Mouse (Mus musculus): ENCODE data around the gene Rab38. TPM values are rescaled to one million over a fixed set of nuclear protein-coding genes. Genes with fewer than 3 reads are reported as not detected.

The Rab38 gene
- polyA plus RNA-seq, 1 experiment from 2014 or later = 6.4 TPM

GRCm38 (mm10) chr7:88482628-88483027 lies 52.6 kb downstream of the Rab38 start:
- no peaks in the 10 kb centered on the region for H3K9me3 ChIP-seq (ENCODE audit: control insufficient read depth, low read length)
- H3K4me2 ChIP-seq = no peak overlapping the region
- no peak for ATAC-seq (replicated peaks; ENCODE audit: low FRiP score)
- H3K27me3 ChIP-seq (replicated peaks; ENCODE audit: control insufficient read depth, insufficient read depth, low read length) = no peaks in the 10 kb centered on the region
- 71% methylated on average over 7 of the region's 7 CpGs for WGBS
- DNase-seq (ENCODE audit: low spot score) = no peak
- H3K36me3 ChIP-seq (ENCODE audit: control insufficient read depth, insufficient read depth, low read length) = no peaks in the 10 kb centered on the region
- no peak overlapping the region for H3K27ac ChIP-seq (ENCODE audit: low read depth, low read length)
- H3K9ac ChIP-seq (ENCODE audit: low read depth, low read length) = no peak overlapping the region
- no peak overlapping the region for H3K4me3 ChIP-seq (ENCODE audit: low read depth, low read length)
- no peaks in the 10 kb centered on the region for H3K4me1 ChIP-seq (replicated peaks; ENCODE audit: control insufficient read depth, insufficient read depth, low read length)

- H3K4me3 ChIP-seq (ENCODE audit: low read depth, low read length) = no peak overlapping the region
- 59% methylated on average over 2 of the region's 2 CpGs for WGBS
- no peaks in the 10 kb centered on the region for H3K4me1 ChIP-seq (replicated peaks; ENCODE audit: control insufficient read depth, insufficient read depth, low read length)
- H3K36me3 ChIP-seq (ENCODE audit: control insufficient read depth, insufficient read depth, low read length) = no peaks in the 10 kb centered on the region
- ATAC-seq (replicated peaks; ENCODE audit: low FRiP score) (no peak), DNase-seq (ENCODE audit: low spot score) (no peak)
- no peaks in the 10 kb centered on the region for H3K9me3 ChIP-seq (ENCODE audit: control insufficient read depth, low read length)
- no peak overlapping the region for H3K9ac ChIP-seq (ENCODE audit: low read depth, low read length)
- no peak overlapping the region for H3K4me2 ChIP-seq
- no peak overlapping the region for H3K27ac ChIP-seq (ENCODE audit: low read depth, low read length)
- H3K27me3 ChIP-seq (replicated peaks; ENCODE audit: control insufficient read depth, insufficient read depth, low read length) = no peaks in the 10 kb centered on the region
Measured at GRCm38 (mm10) chr7:88491020-88491419, 60.9 kb downstream of the Rab38 start.

DNA sequence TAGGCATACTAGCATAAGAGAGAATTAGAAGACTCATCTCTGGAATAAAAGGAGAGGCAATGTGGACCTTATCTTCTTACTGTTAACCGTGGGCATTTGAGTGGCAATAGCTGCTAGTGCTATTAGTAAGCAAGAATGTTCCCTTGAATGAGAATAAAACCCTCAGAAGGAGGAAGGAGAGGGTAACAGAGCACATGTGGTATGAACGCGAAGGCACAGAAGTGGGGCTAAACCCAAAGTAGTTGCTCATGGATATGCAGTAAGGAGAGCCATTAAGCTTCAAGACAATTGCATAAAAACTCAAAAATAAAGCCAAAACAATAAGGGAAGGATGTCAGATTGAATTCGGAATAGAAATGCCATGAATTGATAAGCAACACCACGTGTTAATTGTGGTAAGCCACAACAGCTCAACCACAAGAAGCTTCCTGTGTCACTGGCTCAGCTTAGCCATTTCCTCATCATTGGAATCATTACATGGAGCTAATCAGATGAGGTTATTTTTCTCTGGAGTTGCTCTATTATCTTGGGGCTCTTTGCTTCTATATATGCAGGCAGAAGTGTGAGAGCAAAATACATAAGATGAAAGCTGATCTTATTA lies 72.2 kb downstream of the Rab38 start:
- Histone ChIP-seq H3K4me2 (no peak overlapping the region), H3K27me3 (replicated peaks; ENCODE audit: control insufficient read depth, insufficient read depth, low read length) (no peaks in the 10 kb centered on the region), H3K9me3 (ENCODE audit: control insufficient read depth, low read length) (no peaks in the 10 kb centered on the region), H3K27ac (ENCODE audit: low read depth, low read length) (no peak overlapping the region), H3K36me3 (ENCODE audit: control insufficient read depth, insufficient read depth, low read length) (no peaks in the 10 kb centered on the region), H3K9ac (ENCODE audit: low read depth, low read length) (no peak overlapping the region), H3K4me1 (replicated peaks; ENCODE audit: control insufficient read depth, insufficient read depth, low read length) (no peaks in the 10 kb centered on the region), H3K4me3 (ENCODE audit: low read depth, low read length) (no peak overlapping the region)
- 49% methylated on average over 5 of the region's 5 CpGs for WGBS
- ATAC-seq (replicated peaks; ENCODE audit: low FRiP score) = no peak
- DNase-seq (ENCODE audit: low spot score) = no peak

GRCm38 (mm10) chr7:88509748-88510147 lies 79.7 kb downstream of the Rab38 start:
- Histone ChIP-seq H3K36me3 (ENCODE audit: control insufficient read depth, insufficient read depth, low read length) (no peaks in the 10 kb centered on the region), H3K9me3 (ENCODE audit: control insufficient read depth, low read length) (no peaks in the 10 kb centered on the region), H3K4me1 (replicated peaks; ENCODE audit: control insufficient read depth, insufficient read depth, low read length) (no peaks in the 10 kb centered on the region), H3K27me3 (replicated peaks; ENCODE audit: control insufficient read depth, insufficient read depth, low read length) (no peaks in the 10 kb centered on the region), H3K9ac (ENCODE audit: low read depth, low read length) (no peak overlapping the region), H3K4me2 (no peak overlapping the region), H3K27ac (ENCODE audit: low read depth, low read length) (no peak overlapping the region), H3K4me3 (ENCODE audit: low read depth, low read length) (no peak overlapping the region)
- DNase-seq (ENCODE audit: low spot score) (no peak), ATAC-seq (replicated peaks; ENCODE audit: low FRiP score) (no peak)
- WGBS = 68% methylated on average over 2 of the region's 2 CpGs

- Histone ChIP-seq H3K36me3 (ENCODE audit: control insufficient read depth, insufficient read depth, low read length) (no peaks in the 10 kb centered on the region), H3K9ac (ENCODE audit: low read depth, low read length) (no peak overlapping the region), H3K4me2 (no peak overlapping the region), H3K4me3 (ENCODE audit: low read depth, low read length) (no peak overlapping the region), H3K27me3 (replicated peaks; ENCODE audit: control insufficient read depth, insufficient read depth, low read length) (no peaks in the 10 kb centered on the region), H3K4me1 (replicated peaks; ENCODE audit: control insufficient read depth, insufficient read depth, low read length) (no peaks in the 10 kb centered on the region), H3K9me3 (ENCODE audit: control insufficient read depth, low read length) (no peaks in the 10 kb centered on the region), H3K27ac (ENCODE audit: low read depth, low read length) (no peak overlapping the region)
- ATAC-seq (replicated peaks; ENCODE audit: low FRiP score) (no peak), DNase-seq (ENCODE audit: low spot score) (no peak)
- WGBS = 73% methylated on average over 1 of the region's 1 CpGs
Measured at GRCm38 (mm10) chr7:88522481-88522880, 92.4 kb downstream of the Rab38 start.

DNA sequence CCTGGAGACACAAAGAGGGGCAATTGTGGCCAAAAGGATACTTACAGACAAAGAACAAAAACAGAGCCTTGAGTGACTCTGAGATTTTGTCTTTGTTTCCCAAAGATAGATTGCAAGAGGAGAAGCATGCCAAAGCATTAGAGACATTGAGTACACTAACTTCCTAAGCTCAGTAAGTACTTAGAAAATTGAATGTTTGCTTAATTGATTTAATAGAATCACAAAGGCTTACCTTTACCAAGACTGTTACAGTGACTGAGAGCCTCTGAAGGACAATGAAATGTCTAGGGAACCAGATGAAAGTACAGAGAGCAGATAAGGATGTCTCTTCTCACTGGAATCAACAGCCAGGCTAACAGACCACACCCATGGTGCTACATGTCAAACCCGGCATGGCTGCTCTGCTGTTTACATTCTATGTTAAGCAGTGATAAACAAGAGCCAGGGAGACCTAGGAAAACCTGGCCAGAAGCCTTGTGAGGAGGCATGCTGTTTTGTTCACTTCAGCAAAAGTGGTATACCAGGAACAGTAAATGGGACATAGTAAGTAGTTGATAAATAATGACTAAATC lies 97.1 kb downstream of the Rab38 start:
- Histone ChIP-seq H3K4me2 (no peak overlapping the region), H3K9ac (ENCODE audit: low read depth, low read length) (no peak overlapping the region), H3K27me3 (replicated peaks; ENCODE audit: control insufficient read depth, insufficient read depth, low read length) (no peaks in the 10 kb centered on the region), H3K9me3 (ENCODE audit: control insufficient read depth, low read length) (no peaks in the 10 kb centered on the region), H3K4me3 (ENCODE audit: low read depth, low read length) (no peak overlapping the region), H3K4me1 (replicated peaks; ENCODE audit: control insufficient read depth, insufficient read depth, low read length) (no peaks in the 10 kb centered on the region), H3K36me3 (ENCODE audit: control insufficient read depth, insufficient read depth, low read length) (no peaks in the 10 kb centered on the region), H3K27ac (ENCODE audit: low read depth, low read length) (no peak overlapping the region)
- 8% methylated on average over 1 of the region's 1 CpGs for WGBS
- no peak for DNase-seq (ENCODE audit: low spot score)
- ATAC-seq (replicated peaks; ENCODE audit: low FRiP score) = peak; percentile 51

- Histone ChIP-seq H3K4me2 (no peak overlapping the region), H3K4me3 (ENCODE audit: low read depth, low read length) (no peak overlapping the region), H3K9me3 (ENCODE audit: control insufficient read depth, low read length) (no peaks in the 10 kb centered on the region), H3K4me1 (replicated peaks; ENCODE audit: control insufficient read depth, insufficient read depth, low read length) (no peaks in the 10 kb centered on the region), H3K27ac (ENCODE audit: low read depth, low read length) (no peak overlapping the region), H3K9ac (ENCODE audit: low read depth, low read length) (no peak overlapping the region), H3K27me3 (replicated peaks; ENCODE audit: control insufficient read depth, insufficient read depth, low read length) (no peaks in the 10 kb centered on the region), H3K36me3 (ENCODE audit: control insufficient read depth, insufficient read depth, low read length) (no peaks in the 10 kb centered on the region)
- DNase-seq (ENCODE audit: low spot score) (no peak), ATAC-seq (replicated peaks; ENCODE audit: low FRiP score) (no peak)
Measured at GRCm38 (mm10) chr7:88536127-88536531, 106.1 kb downstream of the Rab38 start.

GRCm38 (mm10) chr7:88536743-88537142 lies 106.7 kb downstream of the Rab38 start:
- H3K9ac ChIP-seq (ENCODE audit: low read depth, low read length) = no peak overlapping the region
- no peak overlapping the region for H3K4me2 ChIP-seq
- H3K4me3 ChIP-seq (ENCODE audit: low read depth, low read length) = no peak overlapping the region
- no peaks in the 10 kb centered on the region for H3K27me3 ChIP-seq (replicated peaks; ENCODE audit: control insufficient read depth, insufficient read depth, low read length)
- WGBS = 65% methylated on average over 3 of the region's 3 CpGs
- no peaks in the 10 kb centered on the region for H3K9me3 ChIP-seq (ENCODE audit: control insufficient read depth, low read length)
- ATAC-seq (replicated peaks; ENCODE audit: low FRiP score) (no peak), DNase-seq (ENCODE audit: low spot score) (no peak)
- H3K4me1 ChIP-seq (replicated peaks; ENCODE audit: control insufficient read depth, insufficient read depth, low read length) = no peaks in the 10 kb centered on the region
- H3K36me3 ChIP-seq (ENCODE audit: control insufficient read depth, insufficient read depth, low read length) = no peaks in the 10 kb centered on the region
- H3K27ac ChIP-seq (ENCODE audit: low read depth, low read length) = no peak overlapping the region
